Mouse (Mus musculus): ENCODE data around the gene Tmem108. TPM values are rescaled to one million over a fixed set of nuclear protein-coding genes. Genes with fewer than 3 reads are reported as not detected.

Tmem108 gene
- polyA plus RNA-seq, 1 experiment from 2014 or later: 34.2 TPM

- Histone ChIP-seq H3K4me2 (replicated peaks) (no peak overlapping the region), H3K9me3 (ENCODE audit: control insufficient read depth, low read length) (no peaks in the 10 kb centered on the region), H3K4me1 (replicated peaks; ENCODE audit: control insufficient read depth, insufficient read depth, low read length) (peaks cover 48% of the 10 kb centered on the region), H3K9ac (no peak overlapping the region), H3K27ac (peak overlapping the region; percentile 26), H3K27me3 (ENCODE audit: control insufficient read depth, insufficient read depth, low read length) (no peaks in the 10 kb centered on the region), H3K4me3 (replicated peaks; ENCODE audit: low read length) (no peak overlapping the region), H3K36me3 (replicated peaks; ENCODE audit: control insufficient read depth, insufficient read depth) (no peaks in the 10 kb centered on the region)
- 66% methylated on average over 5 of the region's 5 CpGs for WGBS
- DNase-seq (ENCODE audit: low spot score) (no peak), ATAC-seq (ENCODE audit: low FRiP score) (no peak)
Observed at GRCm38 (mm10) chr9:103657981-103658380, 103.7 kb downstream of the Tmem108 start.

GRCm38 (mm10) chr9:103657183-103657975, 104.3 kb downstream of the Tmem108 start:
- ATAC-seq (ENCODE audit: low FRiP score) (peak; percentile 61; the same call in 1 of the 2 replicates), DNase-seq (ENCODE audit: low spot score) (peak; percentile 60)
- no peak overlapping the region for H3K4me3 ChIP-seq (replicated peaks; ENCODE audit: low read length)
- no peaks in the 10 kb centered on the region for H3K9me3 ChIP-seq (ENCODE audit: control insufficient read depth, low read length)
- H3K27ac ChIP-seq: peak overlapping the region; percentile 26
- no peak overlapping the region for H3K9ac ChIP-seq
- 16% methylated on average over 13 of the region's 13 CpGs for WGBS
- H3K4me2 ChIP-seq (replicated peaks): no peak overlapping the region
- peaks cover 54% of the 10 kb centered on the region for H3K4me1 ChIP-seq (replicated peaks; ENCODE audit: control insufficient read depth, insufficient read depth, low read length)
- H3K36me3 ChIP-seq (replicated peaks; ENCODE audit: control insufficient read depth, insufficient read depth): no peaks in the 10 kb centered on the region
- H3K27me3 ChIP-seq (ENCODE audit: control insufficient read depth, insufficient read depth, low read length): no peaks in the 10 kb centered on the region

- DNase-seq (ENCODE audit: low spot score) (peak; percentile 58), ATAC-seq (ENCODE audit: low FRiP score) (peak; percentile 54; the same call in 1 of the 2 replicates)
- Histone ChIP-seq H3K9me3 (ENCODE audit: control insufficient read depth, low read length) (no peaks in the 10 kb centered on the region), H3K4me2 (replicated peaks) (0 out of 2 replicates have a peak overlapping the region, but pooled peaks have one; percentile 4), H3K4me1 (replicated peaks; ENCODE audit: control insufficient read depth, insufficient read depth, low read length) (peaks cover 55% of the 10 kb centered on the region), H3K27me3 (ENCODE audit: control insufficient read depth, insufficient read depth, low read length) (no peaks in the 10 kb centered on the region), H3K36me3 (replicated peaks; ENCODE audit: control insufficient read depth, insufficient read depth) (no peaks in the 10 kb centered on the region), H3K9ac (peak overlapping the region; percentile 14; the same call in 1 of the 2 replicates), H3K4me3 (replicated peaks; ENCODE audit: low read length) (no peak overlapping the region), H3K27ac (peak overlapping the region; percentile 80)
- 15% methylated on average over 10 of the region's 10 CpGs for WGBS
Observed at GRCm38 (mm10) chr9:103653995-103654587, 107.5 kb downstream of the Tmem108 start.

GRCm38 (mm10) chr9:103652127-103652882, 109.3 kb downstream of the Tmem108 start:
- WGBS: 43% methylated on average over 8 of the region's 8 CpGs
- no peak overlapping the region for H3K4me2 ChIP-seq (replicated peaks)
- H3K4me3 ChIP-seq (replicated peaks; ENCODE audit: low read length): no peak overlapping the region
- H3K4me1 ChIP-seq (replicated peaks; ENCODE audit: control insufficient read depth, insufficient read depth, low read length): peaks cover 46% of the 10 kb centered on the region
- DNase-seq (ENCODE audit: low spot score) (no peak), ATAC-seq (ENCODE audit: low FRiP score) (no peak)
- no peaks in the 10 kb centered on the region for H3K27me3 ChIP-seq (ENCODE audit: control insufficient read depth, insufficient read depth, low read length)
- no peaks in the 10 kb centered on the region for H3K36me3 ChIP-seq (replicated peaks; ENCODE audit: control insufficient read depth, insufficient read depth)
- peak overlapping the region; percentile 80; the same call in 1 of the 2 replicates for H3K27ac ChIP-seq
- H3K9ac ChIP-seq: no peak overlapping the region
- no peaks in the 10 kb centered on the region for H3K9me3 ChIP-seq (ENCODE audit: control insufficient read depth, low read length)

GRCm38 (mm10) chr9:103646605-103647004, 115.0 kb downstream of the Tmem108 start:
- Histone ChIP-seq H3K4me1 (replicated peaks; ENCODE audit: control insufficient read depth, insufficient read depth, low read length) (peaks cover 2% of the 10 kb centered on the region; the same call in 1 of the 2 replicates), H3K27me3 (ENCODE audit: control insufficient read depth, insufficient read depth, low read length) (no peaks in the 10 kb centered on the region), H3K36me3 (replicated peaks; ENCODE audit: control insufficient read depth, insufficient read depth) (no peaks in the 10 kb centered on the region), H3K9me3 (ENCODE audit: control insufficient read depth, low read length) (no peaks in the 10 kb centered on the region), H3K4me2 (replicated peaks) (no peak overlapping the region), H3K9ac (no peak overlapping the region), H3K27ac (no peak overlapping the region), H3K4me3 (replicated peaks; ENCODE audit: low read length) (no peak overlapping the region)
- DNase-seq (ENCODE audit: low spot score): no peak
- ATAC-seq (ENCODE audit: low FRiP score): no peak
- WGBS: 86% methylated on average over 2 of the region's 2 CpGs

- Histone ChIP-seq H3K4me2 (replicated peaks) (no peak overlapping the region), H3K4me1 (replicated peaks; ENCODE audit: control insufficient read depth, insufficient read depth, low read length) (peaks cover 9% of the 10 kb centered on the region), H3K4me3 (replicated peaks; ENCODE audit: low read length) (no peak overlapping the region), H3K9me3 (ENCODE audit: control insufficient read depth, low read length) (no peaks in the 10 kb centered on the region), H3K27me3 (ENCODE audit: control insufficient read depth, insufficient read depth, low read length) (no peaks in the 10 kb centered on the region), H3K27ac (no peak overlapping the region), H3K36me3 (replicated peaks; ENCODE audit: control insufficient read depth, insufficient read depth) (no peaks in the 10 kb centered on the region), H3K9ac (no peak overlapping the region)
- 89% methylated on average over 7 of the region's 7 CpGs for WGBS
- ATAC-seq (ENCODE audit: low FRiP score) (no peak), DNase-seq (ENCODE audit: low spot score) (no peak)
Observed at GRCm38 (mm10) chr9:103645724-103646123, 115.9 kb downstream of the Tmem108 start.

GRCm38 (mm10) chr9:103642300-103642699, 119.3 kb downstream of the Tmem108 start:
- ATAC-seq (ENCODE audit: low FRiP score) (no peak), DNase-seq (ENCODE audit: low spot score) (no peak)
- 55% methylated on average over 10 of the region's 10 CpGs for WGBS
- H3K36me3 ChIP-seq (replicated peaks; ENCODE audit: control insufficient read depth, insufficient read depth): no peaks in the 10 kb centered on the region
- peaks cover 17% of the 10 kb centered on the region for H3K4me1 ChIP-seq (replicated peaks; ENCODE audit: control insufficient read depth, insufficient read depth, low read length)
- no peak overlapping the region for H3K9ac ChIP-seq
- H3K9me3 ChIP-seq (ENCODE audit: control insufficient read depth, low read length): no peaks in the 10 kb centered on the region
- H3K27ac ChIP-seq: no peak overlapping the region
- H3K4me2 ChIP-seq (replicated peaks): no peak overlapping the region
- no peak overlapping the region for H3K4me3 ChIP-seq (replicated peaks; ENCODE audit: low read length)
- H3K27me3 ChIP-seq (ENCODE audit: control insufficient read depth, insufficient read depth, low read length): no peaks in the 10 kb centered on the region

- 91% methylated on average over 4 of the region's 4 CpGs for WGBS
Observed at GRCm38 (mm10) chr9:103641340-103641739, 120.3 kb downstream of the Tmem108 start.

GRCm38 (mm10) chr9:103639413-103639812, 122.2 kb downstream of the Tmem108 start:
- DNase-seq (ENCODE audit: low spot score) (no peak), ATAC-seq (ENCODE audit: low FRiP score) (no peak)
- H3K27me3 ChIP-seq (ENCODE audit: control insufficient read depth, insufficient read depth, low read length): no peaks in the 10 kb centered on the region
- H3K27ac ChIP-seq: no peak overlapping the region
- H3K4me2 ChIP-seq (replicated peaks): no peak overlapping the region
- peaks cover 17% of the 10 kb centered on the region for H3K4me1 ChIP-seq (replicated peaks; ENCODE audit: control insufficient read depth, insufficient read depth, low read length)
- no peak overlapping the region for H3K4me3 ChIP-seq (replicated peaks; ENCODE audit: low read length)
- 50% methylated on average over 1 of the region's 1 CpGs for WGBS
- H3K9me3 ChIP-seq (ENCODE audit: control insufficient read depth, low read length): no peaks in the 10 kb centered on the region
- no peaks in the 10 kb centered on the region for H3K36me3 ChIP-seq (replicated peaks; ENCODE audit: control insufficient read depth, insufficient read depth)
- no peak overlapping the region for H3K9ac ChIP-seq

More at GRCm38 (mm10) chr9:103641340-103641739, 120.3 kb downstream of the Tmem108 start:
- Histone ChIP-seq H3K4me2 (replicated peaks) (no peak overlapping the region), H3K27me3 (ENCODE audit: control insufficient read depth, insufficient read depth, low read length) (no peaks in the 10 kb centered on the region), H3K36me3 (replicated peaks; ENCODE audit: control insufficient read depth, insufficient read depth) (no peaks in the 10 kb centered on the region), H3K4me3 (replicated peaks; ENCODE audit: low read length) (no peak overlapping the region), H3K4me1 (replicated peaks; ENCODE audit: control insufficient read depth, insufficient read depth, low read length) (peaks cover 17% of the 10 kb centered on the region), H3K27ac (peak overlapping the region; percentile 43; the same call in 1 of the 2 replicates), H3K9me3 (ENCODE audit: control insufficient read depth, low read length) (no peaks in the 10 kb centered on the region), H3K9ac (no peak overlapping the region)
- no peak for DNase-seq (ENCODE audit: low spot score)
- ATAC-seq (ENCODE audit: low FRiP score): no peak

Data from hindbrain, embryonic 14.5 days (tissue).